Mouse (Mus musculus): ENCODE measurements around the gene Rnf144a. TPM values are rescaled to one million over a fixed set of nuclear protein-coding genes. Genes with fewer than 3 reads are reported as not detected.

Rnf144a gene
- total RNA-seq, 1 experiment from 2014 or later = 31.5 TPM

GRCm38 (mm10) chr12:26381730-26382129 lies 33.3 kb downstream of the Rnf144a start:
- no peak for ATAC-seq (replicated peaks; ENCODE audit: insufficient number of reproducible peaks, low FRiP score, low TSS enrichment, poor library complexity, severe bottlenecking)

- no peak for ATAC-seq (replicated peaks; ENCODE audit: insufficient number of reproducible peaks, low FRiP score, low TSS enrichment, poor library complexity, severe bottlenecking)
Observed at GRCm38 (mm10) chr12:26379797-26380196, 35.3 kb downstream of the Rnf144a start.

- no peak for ATAC-seq (replicated peaks; ENCODE audit: insufficient number of reproducible peaks, low FRiP score, low TSS enrichment, poor library complexity, severe bottlenecking)
Observed at GRCm38 (mm10) chr12:26377691-26378090, 37.4 kb downstream of the Rnf144a start.

- no peak for ATAC-seq (replicated peaks; ENCODE audit: insufficient number of reproducible peaks, low FRiP score, low TSS enrichment, poor library complexity, severe bottlenecking)
Observed at GRCm38 (mm10) chr12:26376541-26377323, 38.3 kb downstream of the Rnf144a start.

GRCm38 (mm10) chr12:26373721-26374120 lies 41.3 kb downstream of the Rnf144a start:
- ATAC-seq (replicated peaks; ENCODE audit: insufficient number of reproducible peaks, low FRiP score, low TSS enrichment, poor library complexity, severe bottlenecking) = no peak

GRCm38 (mm10) chr12:26370004-26370403 lies 45.0 kb downstream of the Rnf144a start:
- no peak for ATAC-seq (replicated peaks; ENCODE audit: insufficient number of reproducible peaks, low FRiP score, low TSS enrichment, poor library complexity, severe bottlenecking)

- no peak for ATAC-seq (replicated peaks; ENCODE audit: insufficient number of reproducible peaks, low FRiP score, low TSS enrichment, poor library complexity, severe bottlenecking)
Observed at GRCm38 (mm10) chr12:26367361-26367760, 47.7 kb downstream of the Rnf144a start.

GRCm38 (mm10) chr12:26366372-26366771 lies 48.7 kb downstream of the Rnf144a start:
- no peak for ATAC-seq (replicated peaks; ENCODE audit: insufficient number of reproducible peaks, low FRiP score, low TSS enrichment, poor library complexity, severe bottlenecking)

GRCm38 (mm10) chr12:26365531-26366315 lies 49.3 kb downstream of the Rnf144a start:
- no peak for ATAC-seq (replicated peaks; ENCODE audit: insufficient number of reproducible peaks, low FRiP score, low TSS enrichment, poor library complexity, severe bottlenecking)

GRCm38 (mm10) chr12:26364822-26365221 lies 50.2 kb downstream of the Rnf144a start:
- ATAC-seq (replicated peaks; ENCODE audit: insufficient number of reproducible peaks, low FRiP score, low TSS enrichment, poor library complexity, severe bottlenecking) = no peak

- no peak for ATAC-seq (replicated peaks; ENCODE audit: insufficient number of reproducible peaks, low FRiP score, low TSS enrichment, poor library complexity, severe bottlenecking)
Observed at GRCm38 (mm10) chr12:26360946-26361523, 54.0 kb downstream of the Rnf144a start.

GRCm38 (mm10) chr12:26359817-26360216 lies 55.2 kb downstream of the Rnf144a start:
- ATAC-seq (replicated peaks; ENCODE audit: insufficient number of reproducible peaks, low FRiP score, low TSS enrichment, poor library complexity, severe bottlenecking) = no peak

- ATAC-seq (replicated peaks; ENCODE audit: insufficient number of reproducible peaks, low FRiP score, low TSS enrichment, poor library complexity, severe bottlenecking) = no peak
Observed at GRCm38 (mm10) chr12:26359241-26359640, 55.8 kb downstream of the Rnf144a start.

GRCm38 (mm10) chr12:26357246-26357645 lies 57.8 kb downstream of the Rnf144a start:
- no peak for ATAC-seq (replicated peaks; ENCODE audit: insufficient number of reproducible peaks, low FRiP score, low TSS enrichment, poor library complexity, severe bottlenecking)

- ATAC-seq (replicated peaks; ENCODE audit: insufficient number of reproducible peaks, low FRiP score, low TSS enrichment, poor library complexity, severe bottlenecking) = no peak
Observed at GRCm38 (mm10) chr12:26356191-26356590, 58.9 kb downstream of the Rnf144a start.

GRCm38 (mm10) chr12:26351321-26351720 lies 63.7 kb downstream of the Rnf144a start:
- ATAC-seq (replicated peaks; ENCODE audit: insufficient number of reproducible peaks, low FRiP score, low TSS enrichment, poor library complexity, severe bottlenecking) = no peak

- ATAC-seq (replicated peaks; ENCODE audit: insufficient number of reproducible peaks, low FRiP score, low TSS enrichment, poor library complexity, severe bottlenecking) = no peak
Observed at GRCm38 (mm10) chr12:26344408-26344807, 70.6 kb downstream of the Rnf144a start.

GRCm38 (mm10) chr12:26343131-26343530 lies 71.9 kb downstream of the Rnf144a start:
- ATAC-seq (replicated peaks; ENCODE audit: insufficient number of reproducible peaks, low FRiP score, low TSS enrichment, poor library complexity, severe bottlenecking) = no peak

GRCm38 (mm10) chr12:26342663-26343062 lies 72.4 kb downstream of the Rnf144a start:
- no peak for ATAC-seq (replicated peaks; ENCODE audit: insufficient number of reproducible peaks, low FRiP score, low TSS enrichment, poor library complexity, severe bottlenecking)

GRCm38 (mm10) chr12:26342086-26342485 lies 73.0 kb downstream of the Rnf144a start:
- no peak for ATAC-seq (replicated peaks; ENCODE audit: insufficient number of reproducible peaks, low FRiP score, low TSS enrichment, poor library complexity, severe bottlenecking)
